Mouse (Mus musculus): Measurements from ENCODE around the gene Spata18.

- TF ChIP-seq GATA1 (IDR thresholded peaks at IDR 0.05; ENCODE audit: borderline replicate concordance, low read length) (no peak), FLI1 (IDR thresholded peaks at IDR 0.05; ENCODE audit: low read length) (no peak)
These were observed 51.9 kb downstream of the Spata18 start for GRCm38 (mm10) chr5:73703096-73703495.
